Mouse (Mus musculus): ENCODE data around the gene Tbx6. TPM values are rescaled to one million over a fixed set of nuclear protein-coding genes. Genes with fewer than 3 reads are reported as not detected.

The Tbx6 gene
- total RNA-seq, 2 experiments from 2014 or later: 0.27 to 0.64 TPM

DNA sequence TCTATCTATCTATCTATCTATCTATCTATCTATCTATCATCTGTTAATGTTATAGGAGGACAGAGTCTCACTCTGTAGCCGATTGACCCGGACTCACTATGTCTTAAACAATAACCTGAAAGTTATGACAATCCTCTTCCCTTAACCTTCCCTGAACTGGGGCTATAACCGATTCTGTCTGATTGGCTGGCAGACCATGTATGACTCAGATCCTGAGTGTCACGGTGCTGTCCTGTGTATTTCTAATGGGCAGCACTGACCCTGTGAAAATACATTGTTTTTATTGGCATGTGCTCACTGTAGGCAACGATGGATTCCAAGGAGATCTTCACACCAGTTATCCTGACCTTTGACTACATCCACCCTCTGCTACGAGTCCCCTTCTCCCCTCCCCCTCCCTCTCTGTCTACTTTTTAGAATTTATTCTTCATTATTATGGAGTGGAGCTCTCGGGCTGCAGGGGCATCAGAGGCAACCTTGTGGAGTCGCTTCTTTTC is 34.5 kb downstream of the Tbx6 start:
- DNase-seq: no peak

DNA sequence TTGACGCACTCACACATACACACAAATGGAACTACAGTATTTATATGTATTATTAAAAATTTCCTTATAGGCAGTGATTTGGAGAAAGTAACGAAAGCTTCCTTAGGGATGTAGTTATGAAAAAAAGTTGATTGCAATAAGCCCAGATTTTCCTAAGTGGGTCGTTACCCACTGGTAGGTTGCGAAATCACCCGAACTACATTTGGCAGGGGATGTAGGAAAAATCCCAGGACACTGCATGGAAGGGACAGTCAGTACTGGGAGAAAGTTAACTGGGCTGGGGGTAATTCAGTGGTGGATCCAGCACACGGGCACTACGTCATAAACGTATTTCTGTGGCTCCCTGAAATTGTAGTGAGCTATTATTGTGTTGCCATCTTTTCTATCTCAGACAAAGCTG is 35.2 kb downstream of the Tbx6 start:
- DNase-seq: peak in 1 of 2 experiments; percentile 82

GRCm38 (mm10) chr7:126817595-126817994 is 36.3 kb downstream of the Tbx6 start:
- no peak for DNase-seq

DNA sequence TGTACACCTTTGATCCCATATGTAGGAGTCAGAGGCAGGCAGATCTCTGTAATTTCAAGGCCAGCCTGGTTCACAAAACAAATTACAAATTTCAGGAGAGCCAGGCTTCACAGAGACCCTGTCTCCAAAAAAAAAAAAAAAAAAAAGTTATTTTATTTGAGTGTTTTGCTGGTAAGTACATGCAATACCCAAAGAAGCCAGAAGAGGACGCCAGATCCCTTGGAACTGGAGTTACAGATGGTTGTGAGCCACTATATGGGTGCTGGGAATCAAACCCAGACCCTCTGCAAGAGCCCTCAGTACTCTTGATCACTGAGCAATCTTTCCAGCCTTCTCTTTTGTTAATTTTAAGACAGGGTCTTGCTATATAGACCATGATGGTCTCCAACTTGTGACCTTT is 37.5 kb downstream of the Tbx6 start:
- no peak for DNase-seq

GRCm38 (mm10) chr7:126821835-126822511 is 40.7 kb downstream of the Tbx6 start:
- DNase-seq: peak; percentile 85 to 93

GRCm38 (mm10) chr7:126822741-126823140 is 41.5 kb downstream of the Tbx6 start:
- DNase-seq: peak; percentile 46 to 62

- no peak for DNase-seq
Measured at GRCm38 (mm10) chr7:126823202-126823711, 42.0 kb downstream of the Tbx6 start.

GRCm38 (mm10) chr7:126823940-126824339 is 42.7 kb downstream of the Tbx6 start:
- no peak for DNase-seq

GRCm38 (mm10) chr7:126825403-126825802 is 44.1 kb downstream of the Tbx6 start:
- peak in 1 of 2 experiments; percentile 38 for DNase-seq

- no peak for DNase-seq
Measured at GRCm38 (mm10) chr7:126825952-126826351, 44.7 kb downstream of the Tbx6 start.

GRCm38 (mm10) chr7:126831539-126831938 is 50.3 kb downstream of the Tbx6 start, which contains the start of gene 4930451I11Rik:
Gene 4930451I11Rik, minus strand, starts transcription at chr7:126831639.
- DNase-seq: no peak

- peak; percentile 69 to 83 for DNase-seq
Measured at GRCm38 (mm10) chr7:126832036-126832598, 50.8 kb downstream of the Tbx6 start.

DNA sequence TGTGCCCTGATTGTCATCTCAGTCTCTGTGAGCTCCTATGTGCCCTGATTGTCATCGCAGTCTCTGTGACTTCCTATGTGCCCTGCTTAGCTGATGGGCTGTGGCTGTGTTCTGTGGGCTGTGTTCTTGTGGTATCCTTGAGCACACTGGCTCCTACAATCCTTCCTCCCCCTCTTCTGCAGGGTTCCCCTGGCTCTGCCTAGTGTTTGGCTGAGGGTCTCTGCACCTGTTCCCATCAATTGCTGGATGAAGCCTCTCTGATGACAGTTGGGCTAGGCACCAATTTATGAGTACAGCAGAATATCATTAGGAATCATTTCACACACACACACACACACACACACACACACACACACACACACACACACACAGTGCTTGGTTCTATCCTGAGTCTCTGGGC is 52.0 kb downstream of the Tbx6 start:
- no peak for DNase-seq

Other genes with a start within 250 kb of the Tbx6 start
- gene Eif3c, start 215.1 kb upstream of the Tbx6 start, total RNA-seq (2021): 100 to 1,000 TPM; 142 to 148 TPM
- gene Apobr, start 196.5 kb upstream of the Tbx6 start, total RNA-seq (2021): under 1 TPM; 0.23 to 0.79 TPM
- 10 to 100 TPM in 1 of 2 experiments, 1 to 10 TPM in 1; 9.0 to 17.9 TPM for gene Cln3, start 195.7 kb upstream of the Tbx6 start, total RNA-seq (2021)
- not detected for gene Il27, start 186.5 kb upstream of the Tbx6 start, total RNA-seq (2021)
- 1 to 10 TPM; 6.1 to 8.0 TPM for gene Nupr1, start 150.6 kb upstream of the Tbx6 start, total RNA-seq (2021)
- gene Sgf29, start 132.2 kb upstream of the Tbx6 start, total RNA-seq (2021): 10 to 100 TPM; 24.8 to 26.5 TPM
- gene Sult1a1, start 105.1 kb upstream of the Tbx6 start, total RNA-seq (2021): 10 to 100 TPM; 31.1 to 44.0 TPM
- 10 to 100 TPM; 60.1 to 60.4 TPM for gene Bola2, start 86.1 kb upstream of the Tbx6 start, total RNA-seq (2021)
- gene Slx1b, start 85.7 kb upstream of the Tbx6 start, total RNA-seq (2021): 1 to 10 TPM; 3.7 to 4.1 TPM
- 10 to 100 TPM in 1 of 2 experiments, 1 to 10 TPM in 1; 9.3 to 28.6 TPM for gene Coro1a, start 73.7 kb upstream of the Tbx6 start, total RNA-seq (2021)
- gene Mapk3, start 21.9 kb upstream of the Tbx6 start, total RNA-seq (2021): 10 to 100 TPM; 37.2 to 46.7 TPM
- 1 to 10 TPM in 1 of 2 experiments, under 1 TPM in 1; 0.27 to 1.6 TPM for gene Gdpd3, start 15.1 kb upstream of the Tbx6 start, total RNA-seq (2021)
- gene Ypel3, start 4.5 kb upstream of the Tbx6 start, total RNA-seq (2021): 10 to 100 TPM; 43.4 to 73.3 TPM
- gene Ppp4c, start 11.0 kb downstream of the Tbx6 start, total RNA-seq (2021): 10 to 100 TPM; 35.6 to 39.0 TPM
- gene Fam57b, start 16.2 kb downstream of the Tbx6 start, total RNA-seq (2021): 1 to 10 TPM; 8.4 to 8.6 TPM
- gene 4930451I11Rik, start 50.2 kb downstream of the Tbx6 start, total RNA-seq (2021): not detected
- not detected for gene Doc2a, start 65.9 kb downstream of the Tbx6 start, total RNA-seq (2021)
- 1 to 10 TPM; 5.0 to 6.4 TPM for gene Hirip3, start 80.5 kb downstream of the Tbx6 start, total RNA-seq (2021)
- 10 to 100 TPM; 17.2 to 19.1 TPM for gene Ino80e, start 80.9 kb downstream of the Tbx6 start, total RNA-seq (2021)
- 10 to 100 TPM; 35.6 to 38.4 TPM for gene Taok2, start 103.2 kb downstream of the Tbx6 start, total RNA-seq (2021)
- 10 to 100 TPM; 10.4 to 10.6 TPM for gene Tmem219, start 141.4 kb downstream of the Tbx6 start, total RNA-seq (2021)
- 1 to 10 TPM; 7.4 to 7.5 TPM for gene Kctd13, start 147.4 kb downstream of the Tbx6 start, total RNA-seq (2021)
- gene Asphd1, start 168.1 kb downstream of the Tbx6 start, total RNA-seq (2021): not detected
- gene Sez6l2, start 169.1 kb downstream of the Tbx6 start, total RNA-seq (2021): 1 to 10 TPM; 5.5 to 6.2 TPM
- gene Cdipt, start 194.4 kb downstream of the Tbx6 start, total RNA-seq (2021): 10 to 100 TPM; 43.2 to 45.2 TPM
- gene Cdiptos, start 194.6 kb downstream of the Tbx6 start, total RNA-seq (2021): under 1 TPM in 1 of 2 experiments, not detected in 1; 0.59 TPM
- gene Mvp, start 233.1 kb downstream of the Tbx6 start, total RNA-seq (2021): 10 to 100 TPM; 59.9 to 68.7 TPM
- not detected for gene Pagr1b, start 235.0 kb downstream of the Tbx6 start, total RNA-seq (2021)
- gene Pagr1a, start 235.9 kb downstream of the Tbx6 start, total RNA-seq (2021): 10 to 100 TPM in 1 of 2 experiments, 1 to 10 TPM in 1; 8.3 to 10.7 TPM
- gene Gm42742, start 239.6 kb downstream of the Tbx6 start, total RNA-seq (2021): 10 to 100 TPM; 24.6 to 27.3 TPM
- gene Prrt2, start 239.7 kb downstream of the Tbx6 start, total RNA-seq (2021): under 1 TPM in 1 of 2 experiments, not detected in 1; 0.80 TPM
- gene Maz, start 245.6 kb downstream of the Tbx6 start, total RNA-seq (2021): 10 to 100 TPM; 55.3 to 57.3 TPM

Measured in heart, adult 18-20 months (tissue).